Mouse (Mus musculus) heart, embryonic 16.5 days (tissue): ENCODE results near the gene Ugt1a9. TPM values are rescaled to one million over a fixed set of nuclear protein-coding genes. Genes with fewer than 3 reads are reported as not detected.
"Not testable (repeated sequence)": the region's sequence is repeated elsewhere in the genome, so short reads cannot be mapped to it uniquely, and the experiment has no call there.

Source experiments
- ATAC-seq: fragments of 200-750 bp; cut with Nextera tagmentation; replicated peaks from 2 replicates; pipeline ENCODE4 v1.8.0; 2017; ENCODE audit warnings: moderate number of reproducible peaks; ENCODE audit not compliant: insufficient read depth, low FRiP score; ENCODE audit errors: extremely low read depth
- H3K27ac ChIP-seq: fragments of 300-500 bp; sonication (generic); 2 replicates; pipeline ENCODE4 v1.5.1; 2014; ENCODE audit warnings: mild to moderate bottlenecking, low read length, control low read depth, moderate library complexity
- H3K27me3 ChIP-seq: fragments of 300-500 bp; sonication (generic); 2 replicates; pipeline ENCODE4 v1.6.1; 2014; ENCODE audit warnings: low read length, mixed read lengths; ENCODE audit not compliant: control insufficient read depth, insufficient read depth
- H3K36me3 ChIP-seq: fragments of 300-500 bp; sonication (generic); 2 replicates; pipeline ENCODE4 v1.6.1; 2014; ENCODE audit not compliant: control insufficient read depth, insufficient read depth
- H3K4me1 ChIP-seq: fragments of 300-500 bp; sonication (generic); 2 replicates; pipeline ENCODE4 v1.6.1; 2014; ENCODE audit warnings: low read length, mixed read lengths; ENCODE audit not compliant: control insufficient read depth, insufficient read depth
- H3K4me2 ChIP-seq: fragments of 300-500 bp; sonication (generic); 2 replicates; pipeline ENCODE4 v1.6.1; 2014; ENCODE audit warnings: low read depth, mild to moderate bottlenecking, control low read depth, low read length
- H3K4me3 ChIP-seq: fragments of 300-500 bp; sonication (generic); 2 replicates; pipeline ENCODE4 v1.5.1; 2014; ENCODE audit warnings: mild to moderate bottlenecking, control low read depth, low read length
- H3K9ac ChIP-seq: fragments of 300-500 bp; sonication (generic); 2 replicates; pipeline ENCODE4 v1.6.1; 2014; ENCODE audit warnings: low read length, control low read depth
- H3K9me3 ChIP-seq: fragments of 300-500 bp; sonication (generic); replicated peaks from 2 replicates; pipeline ENCODE4 v1.6.1; 2016; ENCODE audit warnings: low read length; ENCODE audit not compliant: control insufficient read depth
- WGBS: fragments of 180-500 bp; shearing (Covaris S2); extraction: QIAGEN DNeasy Blood & Tissue Kit; methylation state at CpG from one replicate; pipeline ENCODE4 v1.1.7; 2014; 5-methylcytosine and 5-hydroxymethylcytosine counted together
- polyA plus RNA-seq: library from polyadenylated mRNA; unstranded; fragments of >200 nt; fragmentation: Nextera tagmentation; extraction: Ambion mirVana; gene quantifications from 2 replicates; pipeline ENCODE4 v1.2.1, GENCODE M21; 2015

The Ugt1a9 gene
- polyA plus RNA-seq, 1 experiment from 2014 or later: not detected

DNA sequence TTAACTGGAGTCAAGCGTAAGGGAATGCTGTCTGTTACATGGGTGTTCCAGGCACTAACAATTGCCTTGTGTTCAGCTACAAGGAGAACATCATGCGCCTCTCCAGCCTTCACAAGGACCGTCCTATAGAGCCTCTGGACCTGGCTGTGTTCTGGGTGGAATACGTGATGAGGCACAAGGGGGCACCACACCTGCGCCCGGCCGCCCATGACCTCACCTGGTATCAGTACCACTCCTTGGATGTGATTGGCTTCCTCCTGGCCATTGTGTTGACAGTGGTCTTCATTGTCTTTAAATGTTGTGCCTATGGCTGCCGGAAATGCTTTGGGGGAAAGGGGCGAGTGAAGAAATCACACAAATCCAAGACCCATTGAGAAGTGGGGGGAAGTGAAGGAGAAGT is 147.5 kb downstream of the Ugt1a9 start:
- Histone ChIP-seq H3K27ac (no peak overlapping the region), H3K27me3 (no peaks in the 10 kb centered on the region), H3K4me3 (no peak overlapping the region), H3K4me2 (no peak overlapping the region), H3K9me3 (peaks cover 43% of the 10 kb centered on the region), H3K36me3 (no peaks in the 10 kb centered on the region), H3K4me1 (no peaks in the 10 kb centered on the region), H3K9ac (no peak overlapping the region)
- 63% methylated on average over 9 of the region's 9 CpGs for WGBS
- ATAC-seq: no peak

DNA sequence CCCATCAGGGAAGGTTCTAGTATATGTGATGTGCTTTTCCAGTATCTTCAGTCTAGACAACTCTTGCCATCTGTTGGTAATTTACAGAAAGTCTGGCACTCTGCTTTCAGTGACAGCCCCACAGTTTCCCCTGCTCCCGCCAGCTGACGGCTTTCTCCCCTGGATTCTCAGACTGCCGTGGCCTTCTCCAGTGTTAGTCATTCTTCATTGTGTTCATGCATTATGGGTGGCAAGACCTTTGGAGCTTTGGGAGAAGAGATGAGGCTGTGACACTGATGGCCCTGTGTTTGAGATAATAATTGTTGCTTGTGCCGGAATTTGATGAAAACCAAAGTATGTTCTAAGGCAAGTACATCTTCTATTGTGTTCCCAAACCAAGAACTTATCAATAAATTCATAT is 148.0 kb downstream of the Ugt1a9 start:
- Histone ChIP-seq H3K4me1 (no peaks in the 10 kb centered on the region), H3K36me3 (no peaks in the 10 kb centered on the region), H3K27ac (no peak overlapping the region), H3K9ac (no peak overlapping the region), H3K4me2 (no peak overlapping the region), H3K9me3 (peaks cover 38% of the 10 kb centered on the region), H3K4me3 (no peak overlapping the region), H3K27me3 (no peaks in the 10 kb centered on the region)
- no peak for ATAC-seq
- 44% methylated on average over 4 of the region's 4 CpGs for WGBS

DNA sequence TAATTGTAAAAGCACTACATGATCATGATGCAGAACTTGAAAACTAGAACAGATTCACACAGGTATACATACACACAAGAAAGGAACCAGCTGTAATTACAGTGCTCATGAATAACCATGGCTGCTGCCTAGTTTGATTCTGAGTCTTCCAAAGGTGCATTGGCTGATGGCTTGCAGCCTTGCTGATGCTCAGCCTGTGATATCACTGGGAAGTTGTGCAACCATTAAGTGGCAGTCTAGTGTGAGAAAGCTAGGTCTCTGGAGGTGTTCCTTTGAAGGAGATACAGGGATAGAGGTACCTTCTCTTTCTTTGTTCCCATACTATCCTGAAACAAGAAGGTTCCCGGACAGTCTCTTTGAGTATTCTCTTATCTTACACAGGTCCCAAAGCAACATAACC is 148.5 kb downstream of the Ugt1a9 start:
- H3K27me3 ChIP-seq: no peaks in the 10 kb centered on the region
- H3K4me2 ChIP-seq: no peak overlapping the region
- no peak for ATAC-seq
- no peaks in the 10 kb centered on the region for H3K4me1 ChIP-seq
- WGBS: 18% methylated on average over 1 of the region's 1 CpGs
- no peak overlapping the region for H3K4me3 ChIP-seq
- no peak overlapping the region for H3K9ac ChIP-seq
- H3K36me3 ChIP-seq: no peaks in the 10 kb centered on the region
- H3K9me3 ChIP-seq: peaks cover 33% of the 10 kb centered on the region
- H3K27ac ChIP-seq: no peak overlapping the region

DNA sequence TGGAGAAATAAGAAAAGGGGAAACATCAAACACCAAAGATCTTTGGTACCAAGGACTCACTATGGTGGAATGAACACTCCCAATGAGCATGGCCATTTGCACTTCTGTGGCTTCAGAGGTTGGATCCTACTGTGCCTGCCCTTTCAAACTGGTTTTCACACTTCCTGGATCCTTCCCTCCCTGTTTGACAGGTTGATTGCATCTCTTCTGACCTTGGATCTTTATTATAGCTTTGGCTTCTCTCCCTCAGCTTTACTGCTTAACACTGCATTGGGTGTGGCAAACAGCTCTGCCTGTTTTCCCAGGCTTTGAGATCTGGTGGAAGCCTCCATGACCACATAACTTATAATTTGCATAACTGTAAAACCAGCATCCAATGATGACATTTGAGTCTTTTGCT is 149.7 kb downstream of the Ugt1a9 start:
- no peak overlapping the region for H3K4me3 ChIP-seq
- H3K4me2 ChIP-seq: no peak overlapping the region
- H3K9me3 ChIP-seq: peaks cover 26% of the 10 kb centered on the region
- no peaks in the 10 kb centered on the region for H3K27me3 ChIP-seq
- no peak overlapping the region for H3K9ac ChIP-seq
- no peaks in the 10 kb centered on the region for H3K4me1 ChIP-seq
- no peaks in the 10 kb centered on the region for H3K36me3 ChIP-seq
- no peak overlapping the region for H3K27ac ChIP-seq
- no peak for ATAC-seq

DNA sequence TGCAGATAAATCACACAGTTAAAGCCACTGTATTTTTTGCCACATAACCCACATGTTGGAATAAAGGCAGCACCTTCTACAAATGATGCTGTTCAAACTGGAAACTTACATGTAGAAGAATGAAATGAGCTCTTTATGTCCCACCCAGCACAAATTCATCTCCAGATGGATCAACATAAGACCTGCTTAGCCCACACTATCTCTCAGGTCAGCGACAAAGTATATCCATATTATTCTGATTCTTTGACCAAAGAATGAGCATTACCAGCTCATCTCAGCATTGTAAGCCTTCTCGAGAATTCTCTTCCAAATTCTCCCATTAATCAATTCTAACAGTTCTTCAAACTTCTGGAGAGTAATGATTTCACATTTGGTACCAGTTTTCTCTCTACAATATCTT is 151.6 kb downstream of the Ugt1a9 start:
- Histone ChIP-seq H3K27ac (no peak overlapping the region), H3K36me3 (no peaks in the 10 kb centered on the region)

DNA sequence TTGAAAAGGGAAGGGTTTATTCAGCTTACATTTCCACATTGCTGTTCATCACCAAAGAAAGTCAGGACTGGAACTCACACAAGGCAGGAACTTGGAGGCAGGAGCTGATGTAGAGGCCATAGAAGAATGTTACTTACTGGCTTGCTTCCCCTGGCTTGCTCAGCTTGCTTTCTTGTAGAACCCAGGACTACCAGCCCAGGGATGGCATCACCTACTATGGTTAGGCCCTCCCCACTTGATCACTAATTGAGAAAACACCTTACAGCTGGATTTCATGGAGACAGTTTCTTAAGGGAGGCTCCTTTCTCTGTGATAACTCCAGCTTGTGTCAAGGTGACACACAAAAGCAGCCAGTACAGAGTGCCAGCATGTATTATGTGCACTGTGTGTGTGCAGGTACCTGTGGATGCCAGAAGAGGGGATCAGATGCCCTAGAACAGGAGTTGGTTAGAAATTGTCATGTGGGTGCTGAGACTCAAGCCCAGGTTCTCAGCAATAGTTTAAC is 152.5 kb downstream of the Ugt1a9 start:
- not testable (repeated sequence) for H3K9ac ChIP-seq, H3K4me1 ChIP-seq, H3K4me2 ChIP-seq, H3K4me3 ChIP-seq, ATAC-seq, H3K27me3 ChIP-seq, H3K27ac ChIP-seq, H3K36me3 ChIP-seq
- H3K9me3 ChIP-seq: peaks cover 31% of the 10 kb centered on the region

More for the DNA sequence above, 151.6 kb downstream of the Ugt1a9 start:
- H3K9me3 ChIP-seq: peaks cover 28% of the 10 kb centered on the region
- no peak overlapping the region for H3K9ac ChIP-seq
- H3K4me1 ChIP-seq: no peaks in the 10 kb centered on the region
- no peak overlapping the region for H3K4me3 ChIP-seq
- 48% methylated on average over 2 of the region's 2 CpGs for WGBS
- no peak for ATAC-seq
- H3K4me2 ChIP-seq: no peak overlapping the region
- H3K27me3 ChIP-seq: no peaks in the 10 kb centered on the region

DNA sequence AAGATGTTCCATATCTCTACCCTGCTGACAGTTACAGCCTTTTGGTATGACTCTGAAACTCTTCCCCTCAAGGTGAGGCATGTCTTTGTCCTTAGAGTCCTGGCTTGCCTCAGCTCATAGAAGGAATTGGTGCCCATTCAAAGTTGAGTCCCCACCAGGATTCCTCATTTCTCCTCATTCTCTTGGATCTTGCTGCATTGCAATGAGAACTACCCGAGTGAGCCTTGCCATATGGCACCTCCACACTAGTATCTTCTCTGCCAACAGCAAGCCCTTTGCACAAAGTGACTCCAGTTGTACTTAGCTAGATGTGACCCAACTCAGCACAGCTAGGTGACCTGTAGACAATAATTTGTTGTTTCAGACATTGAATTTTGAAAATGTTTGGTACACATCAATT is 153.0 kb downstream of the Ugt1a9 start:
- Histone ChIP-seq H3K27me3 (no peaks in the 10 kb centered on the region), H3K36me3 (no peaks in the 10 kb centered on the region), H3K4me1 (no peaks in the 10 kb centered on the region), H3K4me3 (no peak overlapping the region), H3K27ac (no peak overlapping the region), H3K9ac (no peak overlapping the region), H3K4me2 (no peak overlapping the region), H3K9me3 (peaks cover 36% of the 10 kb centered on the region)
- WGBS: 36% methylated on average over 1 of the region's 1 CpGs
- ATAC-seq: no peak

DNA sequence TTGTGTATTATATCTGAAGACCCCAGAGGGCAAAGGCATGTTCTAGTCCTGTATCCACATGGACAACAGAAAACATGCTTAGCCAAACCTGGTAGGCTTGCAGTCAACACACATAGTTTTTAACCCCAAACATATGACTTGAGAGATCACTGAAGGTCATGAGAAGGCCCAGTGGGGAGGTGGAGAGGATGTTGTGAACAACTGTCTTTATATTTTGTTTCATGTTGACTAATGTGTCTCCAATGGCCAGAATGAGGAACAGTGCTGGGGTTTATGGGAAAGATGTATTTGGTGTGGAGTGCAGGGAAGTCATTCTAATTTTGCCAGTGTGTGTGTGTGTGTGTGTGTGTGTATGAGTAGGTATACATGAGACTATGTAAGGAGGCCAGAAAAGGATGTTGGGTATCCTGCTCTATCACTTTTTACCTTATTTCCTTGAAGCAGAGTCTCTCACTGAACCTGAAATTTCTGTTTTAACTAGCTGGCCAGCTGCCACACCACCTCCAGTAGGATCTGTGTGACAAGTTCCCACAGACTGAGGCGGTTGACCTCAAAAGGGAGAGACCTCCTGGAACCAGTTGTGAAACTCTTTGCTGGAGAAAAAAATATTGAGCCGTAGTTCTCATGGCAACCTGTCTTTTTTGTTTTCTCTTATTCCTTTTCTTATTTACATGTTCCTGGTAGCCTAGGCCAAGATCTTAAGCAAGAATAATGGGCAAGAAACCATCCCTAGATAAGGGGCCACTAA is 153.6 kb downstream of the Ugt1a9 start:
- H3K4me3 ChIP-seq: no peak overlapping the region
- H3K4me1 ChIP-seq: no peaks in the 10 kb centered on the region
- no peak overlapping the region for H3K4me2 ChIP-seq
- no peaks in the 10 kb centered on the region for H3K36me3 ChIP-seq
- no peak for ATAC-seq
- 61% methylated on average over 2 of the region's 2 CpGs for WGBS
- H3K27me3 ChIP-seq: no peaks in the 10 kb centered on the region
- no peak overlapping the region for H3K27ac ChIP-seq
- no peak overlapping the region for H3K9ac ChIP-seq
- H3K9me3 ChIP-seq: peaks cover 42% of the 10 kb centered on the region

DNA sequence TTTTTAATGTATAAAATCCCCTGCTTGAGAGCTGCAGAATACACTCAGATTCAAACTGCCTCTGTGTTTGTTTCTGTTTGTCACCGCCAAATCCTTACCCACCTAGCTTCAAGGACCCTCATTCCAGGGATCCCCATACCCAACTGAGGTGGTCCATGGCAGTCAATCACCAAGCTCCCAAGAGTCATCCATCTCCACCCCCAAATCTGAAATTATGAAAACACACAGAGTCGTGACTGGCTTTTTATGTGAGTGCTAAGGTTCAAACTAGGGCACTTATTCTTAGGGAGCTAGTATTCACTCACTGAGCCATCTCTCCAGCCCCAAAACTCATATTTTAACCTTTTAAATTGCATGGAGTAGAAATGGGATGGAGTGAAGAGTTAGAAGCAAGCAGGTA is 154.7 kb downstream of the Ugt1a9 start:
- H3K9ac ChIP-seq, H3K4me2 ChIP-seq, H3K27ac ChIP-seq, ATAC-seq, H3K4me3 ChIP-seq, H3K36me3 ChIP-seq, H3K4me1 ChIP-seq, H3K27me3 ChIP-seq: not testable (repeated sequence)
- peaks cover 53% of the 10 kb centered on the region for H3K9me3 ChIP-seq
- WGBS: 36% methylated on average over 2 of the region's 2 CpGs
